ENCODE assay signal across 14 mouse cellular contexts in genomic region chr17:43357902-43358539, GRCm38 (mm10). TPM values are rescaled to one million over a fixed set of nuclear protein-coding genes. Genes with fewer than 3 reads are reported as not detected.
A peak's percentile ranks its signal among the peaks of the same experiment; 100 is the strongest.
DNase-seq lines count a peak whose midpoint lies in the region; ATAC-seq and TF ChIP-seq lines count a peak whose summit lies in the region.
"Had no signal": no experiment of that assay in that cellular context is flagged by ENCODE, and none has a peak within 500 bp of the region (broad histone marks: within the 10 kb centered on the region; RNA-seq: fewer than 3 reads in every experiment).

No protein-coding gene starts in this region.

- H3K9ac ChIP-seq in heart, postnatal 0 days (replicated peaks; ENCODE audit: low read depth, low read length), result no peak overlapping the region
- H3K9ac ChIP-seq in embryonic facial prominence, embryonic 13.5 days, result no peak overlapping the region
- H3K9ac ChIP-seq in forebrain, postnatal 0 days, result no peak overlapping the region
- no peak overlapping the region for H3K9ac ChIP-seq in midbrain, embryonic 14.5 days (replicated peaks; ENCODE audit: low read length)
- H3K9ac ChIP-seq: heart, embryonic 15.5 days had no signal

- 30% methylated on average over 9 of the region's 9 CpGs for WGBS in heart, postnatal 0 days
- WGBS in embryonic facial prominence, embryonic 13.5 days, result 10% methylated on average over 9 of the region's 9 CpGs
- WGBS in forebrain, postnatal 0 days, result 8% methylated on average over 9 of the region's 9 CpGs
- WGBS in midbrain, embryonic 14.5 days, result 8% methylated on average over 9 of the region's 9 CpGs

- H3K4me2 ChIP-seq in heart, postnatal 0 days (ENCODE audit: low read depth, low read length), result peak overlapping the region; percentile 26; the same call in 1 of the 2 replicates
- H3K4me2 ChIP-seq in embryonic facial prominence, embryonic 13.5 days, result peak overlapping the region; percentile 3; the same call in 1 of the 2 replicates
- no peak overlapping the region for H3K4me2 ChIP-seq in forebrain, postnatal 0 days (ENCODE audit: low read depth)
- 0 out of 2 replicates have a peak overlapping the region, but pooled peaks have one; percentile 10 for H3K4me2 ChIP-seq in midbrain, embryonic 14.5 days (ENCODE audit: low read length)
- H3K4me2 ChIP-seq: heart, embryonic 15.5 days had no signal

- H3K4me1 ChIP-seq in heart, postnatal 0 days (ENCODE audit: control insufficient read depth, insufficient read depth), result peaks cover 6% of the 10 kb centered on the region; the same call in 1 of the 2 replicates
- H3K4me1 ChIP-seq in embryonic facial prominence, embryonic 13.5 days, result peaks cover 21% of the 10 kb centered on the region
- H3K4me1 ChIP-seq in forebrain, postnatal 0 days (ENCODE audit: insufficient read depth), result no peaks in the 10 kb centered on the region
- 0 out of 2 replicates have a peak, but pooled peaks cover 3% of the 10 kb centered on the region for H3K4me1 ChIP-seq in midbrain, embryonic 14.5 days (ENCODE audit: control insufficient read depth, insufficient read depth, low read length)

- no peak for TF ChIP-seq CTCF in heart, postnatal 0 days (IDR thresholded peaks at IDR 0.05; ENCODE audit: low read depth)
- no peak for TF ChIP-seq CTCF in forebrain, postnatal 0 days (IDR thresholded peaks at IDR 0.05; ENCODE audit: low read depth)

- H3K27ac ChIP-seq in heart, postnatal 0 days (ENCODE audit: low read depth), result no peak overlapping the region
- H3K27ac ChIP-seq in embryonic facial prominence, embryonic 13.5 days, result peak overlapping the region; percentile 49; the same call in 1 of the 2 replicates
- H3K27ac ChIP-seq in forebrain, postnatal 0 days (ENCODE audit: low read depth, low read length), result no peak overlapping the region
- no peak overlapping the region for H3K27ac ChIP-seq in midbrain, embryonic 14.5 days (replicated peaks; ENCODE audit: low read depth, low read length)
- H3K27ac ChIP-seq: heart, embryonic 15.5 days; kidney, postnatal 0 days; macrophage had no signal

- no peak for ATAC-seq in heart, postnatal 0 days (ENCODE audit: insufficient read depth, low read depth)
- no peak for ATAC-seq in embryonic facial prominence, embryonic 13.5 days (ENCODE audit: insufficient number of reproducible peaks, insufficient read depth, low FRiP score, low TSS enrichment, low read depth)
- ATAC-seq in forebrain, postnatal 0 days, result peak; percentile 69
- no peak for ATAC-seq in midbrain, embryonic 14.5 days (ENCODE audit: low FRiP score, low TSS enrichment)

- H3K27me3 ChIP-seq in heart, postnatal 0 days (ENCODE audit: control insufficient read depth, insufficient read depth, low read length), result peaks cover 7% of the 10 kb centered on the region; the same call in 1 of the 2 replicates
- H3K27me3 ChIP-seq in embryonic facial prominence, embryonic 13.5 days, result no peaks in the 10 kb centered on the region
- no peaks in the 10 kb centered on the region for H3K27me3 ChIP-seq in forebrain, postnatal 0 days (ENCODE audit: insufficient read depth, low read length)
- no peaks in the 10 kb centered on the region for H3K27me3 ChIP-seq in midbrain, embryonic 14.5 days (ENCODE audit: control insufficient read depth, insufficient read depth, low read length)

- DNase-seq in heart, postnatal 0 days (ENCODE audit: low spot score), result no peak
- no peak for DNase-seq in heart, adult 9 months (ENCODE audit: low spot score in 2 of 2)
- peak; percentile 38 for DNase-seq in forebrain, postnatal 0 days
- DNase-seq in midbrain, embryonic 14.5 days, result peak; percentile 63
- no peak for DNase-seq in cerebellum, adult 11 months
- no peak for DNase-seq in lung, adult 18-20 months
- DNase-seq in cerebellum, postnatal 25 days, result no peak
- DNase-seq: spleen, adult 18-20 months had no signal

- no peak for TF ChIP-seq EP300 in heart, postnatal 0 days (IDR thresholded peaks at IDR 0.05; ENCODE audit: low read depth)

- H3K9me3 ChIP-seq in heart, postnatal 0 days (replicated peaks; ENCODE audit: control insufficient read depth, low read length), result no peaks in the 10 kb centered on the region
- no peaks in the 10 kb centered on the region for H3K9me3 ChIP-seq in embryonic facial prominence, embryonic 13.5 days
- H3K9me3 ChIP-seq in forebrain, postnatal 0 days (ENCODE audit: low read length), result no peaks in the 10 kb centered on the region
- no peaks in the 10 kb centered on the region for H3K9me3 ChIP-seq in midbrain, embryonic 14.5 days (ENCODE audit: control insufficient read depth, low read length)
- H3K9me3 ChIP-seq: heart, embryonic 15.5 days had no signal

- no peak overlapping the region for H3K4me3 ChIP-seq in heart, postnatal 0 days (ENCODE audit: low read depth, low read length)
- no peak overlapping the region for H3K4me3 ChIP-seq in embryonic facial prominence, embryonic 13.5 days
- H3K4me3 ChIP-seq in forebrain, postnatal 0 days (ENCODE audit: low read depth, low read length), result no peak overlapping the region
- no peak overlapping the region for H3K4me3 ChIP-seq in midbrain, embryonic 14.5 days (replicated peaks; ENCODE audit: low read depth, low read length)
- H3K4me3 ChIP-seq: heart, embryonic 15.5 days had no signal

- no peaks in the 10 kb centered on the region for H3K36me3 ChIP-seq in heart, postnatal 0 days (replicated peaks; ENCODE audit: control insufficient read depth, insufficient read depth, low read length)
- H3K36me3 ChIP-seq in embryonic facial prominence, embryonic 13.5 days, result no peaks in the 10 kb centered on the region
- H3K36me3 ChIP-seq in forebrain, postnatal 0 days (ENCODE audit: insufficient read depth), result no peaks in the 10 kb centered on the region
- H3K36me3 ChIP-seq in midbrain, embryonic 14.5 days (ENCODE audit: control insufficient read depth, insufficient read depth, low read length), result no peaks in the 10 kb centered on the region
- H3K36me3 ChIP-seq: heart, embryonic 15.5 days had no signal

RNA-seq across cellular contexts. Expression of gene Adgrf5, which starts 2.2 kb away (rescaled TPM):
- total RNA-seq in heart, postnatal 0 days (2014; rRNA removed; ENCODE audit: low replicate concordance), result 89.0 and 134 TPM in 2 replicates
- polyA plus RNA-seq in heart, postnatal 0 days (2015; fragmentation: Nextera tagmentation; extraction: Ambion mirVana), result 16.7 and 19.1 TPM in 2 replicates
- polyA plus RNA-seq in embryonic facial prominence, embryonic 13.5 days (2015; fragmentation: Nextera tagmentation; extraction: Ambion mirVana), result 8.7 and 9.2 TPM in 2 replicates
- 17.2 and 24.4 TPM in 2 replicates for total RNA-seq in forebrain, postnatal 0 days (2014; rRNA removed)
- 2.4 and 5.2 TPM in 2 replicates for polyA plus RNA-seq in forebrain, postnatal 0 days (2015; fragmentation: Nextera tagmentation; extraction: Ambion mirVana)
- 2.8 and 7.9 TPM in 2 replicates for polyA plus RNA-seq in midbrain, embryonic 14.5 days (2014; fragmentation: Nextera tagmentation; extraction: Ambion mirVana)
- total RNA-seq: common myeloid progenitor, adult 5-6 weeks; neutrophil, adult 5-6 weeks had no signal

Comparison
In these comparisons a context has a peak if more than half of its experiments do, and no peak if none do; other contexts are left out.
1. DNase-seq: peak in forebrain, postnatal 0 days (single experiment) and midbrain, embryonic 14.5 days (single experiment); none in heart, postnatal 0 days (single experiment), heart, adult 9 months (0 of 2), cerebellum, adult 11 months (single experiment), lung, adult 18-20 months (0 of 2) and cerebellum, postnatal 25 days (0 of 2).